ENCODE assay signal across 29 mouse cellular contexts in the genomic region with DNA sequence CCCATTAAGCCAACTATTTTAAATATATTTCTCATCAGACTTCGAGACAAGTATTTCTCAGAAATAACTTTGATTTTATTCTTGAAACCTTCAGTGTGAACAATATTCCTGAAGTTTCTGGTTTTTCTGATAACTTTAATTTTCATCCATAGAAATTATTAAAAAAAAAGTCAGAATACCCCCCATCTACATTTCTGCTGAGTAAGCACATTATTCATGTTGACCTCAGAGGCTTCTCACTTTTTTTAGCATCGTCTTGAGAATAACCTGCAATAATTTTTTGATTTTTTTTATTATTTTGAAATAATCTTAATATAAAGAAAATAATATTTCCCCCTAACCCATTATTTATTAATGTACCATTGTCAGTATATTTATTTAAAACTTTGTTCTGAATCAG.
"Had no signal": no experiment of that assay in that cellular context is flagged by ENCODE, and none has a peak within 500 bp of the region (broad histone marks: within the 10 kb centered on the region; RNA-seq: fewer than 3 reads in every experiment).

No protein-coding gene starts in this region.

- DNase-seq: heart, postnatal 10 days; heart, postnatal 14 days; heart, postnatal 36 days; heart, postnatal 4 days; kidney, adult 11 months; kidney, adult 18-20 months; kidney, adult 2 months; kidney, adult 8-10 months; kidney, adult 9 months; kidney, postnatal 14 days; kidney, postnatal 25 days; kidney, postnatal 36 days; kidney, postnatal 4 days; layer of hippocampus, adult 9-11 months; layer of hippocampus, postnatal 36 days had no signal

- H3K9ac ChIP-seq: heart, embryonic 12.5 days; heart, embryonic 13.5 days; heart, embryonic 15.5 days; hindbrain, embryonic 12.5 days; hindbrain, embryonic 13.5 days; hindbrain, embryonic 14.5 days; hindbrain, embryonic 15.5 days; intestine, embryonic 15.5 days; kidney, embryonic 15.5 days had no signal

- H3K4me3 ChIP-seq: heart, embryonic 12.5 days; heart, embryonic 13.5 days; heart, embryonic 15.5 days; hindbrain, embryonic 10.5 days; hindbrain, embryonic 12.5 days; hindbrain, embryonic 13.5 days; hindbrain, embryonic 15.5 days; intestine, embryonic 15.5 days; kidney, embryonic 15.5 days; layer of hippocampus, adult 2 months; left cerebral cortex, adult 2 months had no signal

- H3K27me3 ChIP-seq: heart, embryonic 12.5 days; heart, embryonic 13.5 days; heart, embryonic 15.5 days; hindbrain, embryonic 12.5 days; hindbrain, embryonic 13.5 days; hindbrain, embryonic 15.5 days; intestine, embryonic 15.5 days had no signal

- H3K4me1 ChIP-seq: hindbrain, embryonic 10.5 days; hindbrain, embryonic 12.5 days; intestine, embryonic 15.5 days had no signal

- H3K27ac ChIP-seq: heart, embryonic 13.5 days; heart, embryonic 15.5 days; hindbrain, embryonic 10.5 days; hindbrain, embryonic 12.5 days; hindbrain, embryonic 13.5 days; hindbrain, embryonic 14.5 days; hindbrain, embryonic 15.5 days; hindbrain, postnatal 0 days; intestine, embryonic 15.5 days; kidney, embryonic 15.5 days; kidney, postnatal 0 days; layer of hippocampus, adult 2 months; left cerebral cortex, adult 2 months had no signal

- H3K4me2 ChIP-seq: heart, embryonic 12.5 days; heart, embryonic 13.5 days; heart, embryonic 15.5 days; hindbrain, embryonic 12.5 days; hindbrain, embryonic 13.5 days; hindbrain, embryonic 14.5 days; hindbrain, embryonic 15.5 days; intestine, embryonic 15.5 days; kidney, embryonic 15.5 days had no signal

- H3K36me3 ChIP-seq: heart, embryonic 12.5 days; heart, embryonic 13.5 days; heart, embryonic 15.5 days; hindbrain, embryonic 10.5 days; hindbrain, embryonic 12.5 days; hindbrain, embryonic 13.5 days; hindbrain, embryonic 15.5 days; intestine, embryonic 15.5 days; kidney, embryonic 15.5 days had no signal

- H3K9me3 ChIP-seq: heart, embryonic 12.5 days; heart, embryonic 13.5 days; heart, embryonic 15.5 days; hindbrain, embryonic 10.5 days; hindbrain, embryonic 12.5 days; hindbrain, embryonic 13.5 days; hindbrain, embryonic 15.5 days; intestine, embryonic 15.5 days; kidney, embryonic 15.5 days had no signal
